Mouse (Mus musculus): ENCODE data around the gene Gm16253. TPM values are rescaled to one million over a fixed set of nuclear protein-coding genes. Genes with fewer than 3 reads are reported as not detected.

Gene Gm16253
- polyA plus RNA-seq, 1 experiment from 2014 or later: 0.93 TPM

DNA sequence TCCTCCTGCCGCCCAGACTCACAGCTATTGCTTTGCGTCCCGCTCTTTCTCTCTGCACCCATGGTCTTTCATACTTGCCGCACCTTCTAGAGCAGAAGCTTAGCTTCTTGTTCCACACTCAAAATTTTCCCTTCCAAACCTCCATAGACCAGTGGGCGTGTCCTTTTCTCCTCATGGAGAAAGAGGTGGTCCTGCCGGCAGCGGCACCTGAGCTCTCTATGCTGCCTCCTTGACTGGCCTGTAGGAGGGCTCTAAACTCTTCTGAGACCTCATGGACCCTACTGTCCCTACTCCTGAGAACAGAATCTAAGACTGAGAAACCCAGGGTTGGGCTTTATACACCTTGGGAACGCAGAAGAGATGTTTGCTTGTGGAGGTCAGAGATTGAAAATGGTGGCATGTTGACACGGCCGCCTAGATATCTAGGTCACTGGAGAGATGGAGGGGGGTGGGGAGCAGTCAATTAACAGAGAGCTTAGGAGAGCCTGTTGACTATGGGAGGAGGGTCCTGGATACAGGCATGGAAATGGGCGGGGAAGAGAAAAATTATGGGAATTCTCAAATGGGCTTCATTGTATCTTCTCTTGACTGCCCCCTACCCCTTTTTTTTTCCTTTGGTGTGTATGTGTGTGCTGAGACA, 6.7 kb upstream of the Gm16253 start:
- Histone ChIP-seq H3K27me3 (ENCODE audit: insufficient read depth, poor library complexity, severe bottlenecking) (no peaks in the 10 kb centered on the region), H3K36me3 (no peaks in the 10 kb centered on the region), H3K4me1 (replicated peaks) (peaks cover 26% of the 10 kb centered on the region), H3K27ac (no peak overlapping the region), H3K4me3 (no peak overlapping the region), H3K9me3 (no peaks in the 10 kb centered on the region)
- no peak for DNase-seq (ENCODE audit: low spot score)
- 87% methylated on average over 11 of the region's 11 CpGs for WGBS

DNA sequence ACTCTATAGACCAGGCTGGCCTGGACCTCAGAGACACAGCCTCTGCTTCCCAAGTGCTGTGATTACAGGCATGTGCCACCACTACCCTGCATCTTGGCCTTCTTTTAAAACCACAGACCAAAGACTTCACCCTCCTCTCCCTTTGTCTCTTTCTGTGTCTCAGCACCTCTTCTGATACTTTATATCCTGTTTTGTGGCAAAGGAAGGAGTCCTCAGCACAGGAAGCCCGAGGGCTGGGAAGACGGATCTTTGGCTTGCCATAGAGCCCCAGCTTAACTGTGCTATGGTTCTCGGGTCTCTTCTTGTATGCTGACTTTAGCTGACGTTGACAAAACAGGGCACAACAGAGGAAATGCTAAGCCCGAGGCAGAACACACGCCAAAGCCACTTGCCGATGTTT, 6.1 kb upstream of the Gm16253 start:
- Histone ChIP-seq H3K36me3 (no peaks in the 10 kb centered on the region), H3K4me3 (no peak overlapping the region), H3K27ac (no peak overlapping the region), H3K9me3 (no peaks in the 10 kb centered on the region), H3K27me3 (ENCODE audit: insufficient read depth, poor library complexity, severe bottlenecking) (no peaks in the 10 kb centered on the region), H3K4me1 (replicated peaks) (peaks cover 31% of the 10 kb centered on the region)
- 80% methylated on average over 7 of the region's 7 CpGs for WGBS
- no peak for DNase-seq (ENCODE audit: low spot score)

DNA sequence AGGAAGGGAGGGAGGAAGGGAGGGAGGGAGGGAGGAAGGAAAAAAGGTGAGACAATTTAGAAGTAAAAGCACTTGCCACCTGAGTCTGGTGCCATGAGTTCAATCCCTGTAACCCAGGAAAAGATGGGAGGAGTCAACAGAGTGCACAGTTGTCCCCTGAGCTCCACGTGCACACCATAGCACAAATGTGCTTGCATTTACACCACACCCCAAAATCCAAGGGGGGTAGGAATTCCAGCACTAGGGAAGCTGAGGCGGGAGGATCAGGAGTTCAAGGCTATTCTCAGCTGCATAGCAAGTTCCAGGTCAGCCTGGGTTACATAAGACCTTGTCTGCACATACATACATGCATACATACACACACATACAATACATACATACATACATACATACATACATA, 5.4 kb upstream of the Gm16253 start:
- Histone ChIP-seq H3K4me1 (replicated peaks) (peaks cover 38% of the 10 kb centered on the region), H3K9me3 (no peaks in the 10 kb centered on the region), H3K27ac (no peak overlapping the region), H3K4me3 (no peak overlapping the region), H3K27me3 (ENCODE audit: insufficient read depth, poor library complexity, severe bottlenecking) (no peaks in the 10 kb centered on the region), H3K36me3 (no peaks in the 10 kb centered on the region)
- WGBS: 71% methylated on average over 2 of the region's 2 CpGs
- no peak for DNase-seq (ENCODE audit: low spot score)

- Histone ChIP-seq H3K27me3 (ENCODE audit: insufficient read depth, poor library complexity, severe bottlenecking) (no peaks in the 10 kb centered on the region), H3K9me3 (no peaks in the 10 kb centered on the region), H3K4me3 (no peak overlapping the region), H3K4me1 (replicated peaks) (peaks cover 46% of the 10 kb centered on the region), H3K27ac (0 out of 2 replicates have a peak overlapping the region, but pooled peaks have one; percentile 35), H3K36me3 (no peaks in the 10 kb centered on the region)
- 79% methylated on average over 16 of the region's 16 CpGs for WGBS
- DNase-seq (ENCODE audit: low spot score): no peak
Observed at GRCm38 (mm10) chr3:96571896-96572698, 4.7 kb upstream of the Gm16253 start.

GRCm38 (mm10) chr3:96573611-96574511, 2.9 kb upstream of the Gm16253 start:
- no peaks in the 10 kb centered on the region for H3K27me3 ChIP-seq (ENCODE audit: insufficient read depth, poor library complexity, severe bottlenecking)
- no peak overlapping the region for H3K4me3 ChIP-seq
- H3K4me1 ChIP-seq (replicated peaks): peaks cover 51% of the 10 kb centered on the region
- no peak for DNase-seq (ENCODE audit: low spot score)
- no peak overlapping the region for H3K27ac ChIP-seq
- no peaks in the 10 kb centered on the region for H3K36me3 ChIP-seq
- WGBS: 72% methylated on average over 19 of the region's 19 CpGs
- H3K9me3 ChIP-seq: no peaks in the 10 kb centered on the region

DNA sequence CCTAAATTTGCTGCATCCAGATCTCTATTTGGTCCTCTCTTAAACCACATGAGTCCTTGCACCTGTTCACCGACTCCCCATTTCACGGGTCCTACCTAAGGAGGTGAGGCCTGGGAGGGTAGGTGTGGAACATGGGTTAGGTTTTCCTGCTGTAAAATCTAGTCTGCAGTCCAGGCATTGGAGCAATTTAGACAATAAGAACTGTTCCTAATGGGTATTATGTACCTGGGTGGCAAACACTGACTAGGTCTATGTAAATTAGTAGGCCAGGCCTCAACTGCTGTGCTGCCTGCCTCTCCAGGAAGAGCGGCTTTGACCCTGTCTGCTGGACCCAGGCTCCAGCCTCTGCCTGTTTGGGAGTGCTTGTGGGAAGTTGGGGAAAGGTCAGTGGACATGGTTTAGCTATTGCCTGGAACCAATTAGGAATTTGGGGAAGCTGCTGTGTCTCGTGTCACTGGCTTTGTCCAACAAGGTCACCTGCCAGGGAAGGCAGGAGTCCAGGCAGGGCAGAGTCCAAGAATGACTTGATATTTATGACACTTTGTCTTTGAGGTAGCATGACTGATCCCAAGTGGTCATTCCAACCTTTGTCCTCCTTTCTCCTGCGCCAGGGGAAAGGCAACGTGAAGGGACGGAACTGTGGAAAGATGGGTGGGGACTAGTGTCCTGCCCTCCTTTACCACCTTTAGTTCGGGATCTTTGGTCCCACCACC, 1.4 kb upstream of the Gm16253 start:
- 76% methylated on average over 8 of the region's 8 CpGs for WGBS

GRCm38 (mm10) chr3:96576005-96576658, 652 bp upstream of the Gm16253 start:
- no peak for DNase-seq (ENCODE audit: low spot score)
- peaks cover 63% of the 10 kb centered on the region for H3K4me1 ChIP-seq (replicated peaks)
- peak overlapping the region; percentile 84 for H3K27ac ChIP-seq
- peaks cover 5% of the 10 kb centered on the region; the same call in 1 of the 2 replicates for H3K27me3 ChIP-seq (ENCODE audit: insufficient read depth, poor library complexity, severe bottlenecking)
- no peaks in the 10 kb centered on the region for H3K36me3 ChIP-seq
- H3K4me3 ChIP-seq: peak overlapping the region; percentile 22
- WGBS: 66% methylated on average over 14 of the region's 14 CpGs
- H3K9me3 ChIP-seq: no peaks in the 10 kb centered on the region

More for the DNA sequence above, 1.4 kb upstream of the Gm16253 start:
- Histone ChIP-seq H3K9me3 (no peaks in the 10 kb centered on the region), H3K4me3 (no peak overlapping the region), H3K27me3 (ENCODE audit: insufficient read depth, poor library complexity, severe bottlenecking) (no peaks in the 10 kb centered on the region), H3K27ac (peak overlapping the region; percentile 47; the same call in 1 of the 2 replicates), H3K36me3 (no peaks in the 10 kb centered on the region), H3K4me1 (replicated peaks) (peaks cover 56% of the 10 kb centered on the region)
- DNase-seq (ENCODE audit: low spot score): no peak

GRCm38 (mm10) chr3:96577566-96577965, 782 bp downstream of the Gm16253 start:
- Histone ChIP-seq H3K27me3 (ENCODE audit: insufficient read depth, poor library complexity, severe bottlenecking) (peaks cover 14% of the 10 kb centered on the region), H3K4me3 (no peak overlapping the region), H3K36me3 (no peaks in the 10 kb centered on the region), H3K9me3 (no peaks in the 10 kb centered on the region), H3K4me1 (replicated peaks) (peaks cover 64% of the 10 kb centered on the region), H3K27ac (peak overlapping the region; percentile 84)
- WGBS: 74% methylated on average over 4 of the region's 4 CpGs
- no peak for DNase-seq (ENCODE audit: low spot score)

- H3K36me3 ChIP-seq: no peaks in the 10 kb centered on the region
- H3K27me3 ChIP-seq (ENCODE audit: insufficient read depth, poor library complexity, severe bottlenecking): peaks cover 14% of the 10 kb centered on the region
- H3K4me1 ChIP-seq (replicated peaks): peaks cover 60% of the 10 kb centered on the region
- no peak overlapping the region for H3K27ac ChIP-seq
- no peak overlapping the region for H3K4me3 ChIP-seq
- H3K9me3 ChIP-seq: no peaks in the 10 kb centered on the region
- DNase-seq (ENCODE audit: low spot score): no peak
- 82% methylated on average over 12 of the region's 12 CpGs for whole genome bisulfite sequencing
Observed at GRCm38 (mm10) chr3:96578561-96579238, 1.9 kb downstream of the Gm16253 start.

DNA sequence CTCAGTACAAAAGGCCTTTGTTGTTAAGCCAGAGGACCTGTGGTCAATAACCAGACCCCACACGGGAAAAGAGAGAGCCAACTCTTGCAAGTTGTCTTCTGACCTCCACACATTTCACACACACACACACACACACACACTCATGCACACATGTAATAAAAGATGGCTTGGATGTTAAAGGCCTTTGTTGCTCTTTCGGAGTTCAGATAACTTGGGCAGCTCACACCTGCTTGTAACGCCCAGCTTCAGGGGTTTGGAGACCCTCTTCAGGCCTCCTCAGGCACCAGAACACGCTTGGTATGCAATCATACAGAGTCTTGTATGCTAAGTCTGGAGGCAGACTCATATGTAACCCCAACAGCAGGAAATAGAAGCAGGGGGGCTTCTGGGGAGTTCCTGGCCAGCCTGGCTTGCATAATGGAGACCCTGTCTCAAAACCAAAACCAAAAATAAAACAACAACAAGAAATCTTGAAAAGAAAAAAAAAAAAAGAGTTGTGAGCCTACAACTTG, 2.5 kb downstream of the Gm16253 start:
- peaks cover 14% of the 10 kb centered on the region for H3K27me3 ChIP-seq (ENCODE audit: insufficient read depth, poor library complexity, severe bottlenecking)
- DNase-seq (ENCODE audit: low spot score): no peak
- H3K4me3 ChIP-seq: no peak overlapping the region
- H3K4me1 ChIP-seq (replicated peaks): peaks cover 55% of the 10 kb centered on the region
- WGBS: 73% methylated on average over 4 of the region's 4 CpGs
- H3K36me3 ChIP-seq: no peaks in the 10 kb centered on the region
- no peak overlapping the region for H3K27ac ChIP-seq
- H3K9me3 ChIP-seq: no peaks in the 10 kb centered on the region

GRCm38 (mm10) chr3:96579885-96580454, 3.2 kb downstream of the Gm16253 start:
- 16% methylated on average over 16 of the region's 16 CpGs for WGBS
- Histone ChIP-seq H3K36me3 (no peaks in the 10 kb centered on the region), H3K9me3 (no peaks in the 10 kb centered on the region), H3K27ac (no peak overlapping the region), H3K4me3 (peak overlapping the region; percentile 45), H3K4me1 (replicated peaks) (peaks cover 53% of the 10 kb centered on the region), H3K27me3 (ENCODE audit: insufficient read depth, poor library complexity, severe bottlenecking) (peaks cover 14% of the 10 kb centered on the region)
- peak; percentile 89 for DNase-seq (ENCODE audit: low spot score)
